Mouse (Mus musculus) ES-E14 (cell line): ENCODE data around the gene Ppfia1.

Source experiments
- CHD2 ChIP-seq: IDR thresholded peaks from 2 replicates; pipeline ENCODE4 v1.6.1; 2014; ENCODE audit warnings: mild to moderate bottlenecking, low read depth, low read length, inconsistent platforms
- HCFC1 ChIP-seq: IDR thresholded peaks from 2 replicates; pipeline ENCODE4 v1.6.1; 2012; ENCODE audit warnings: low read length, inconsistent platforms, borderline replicate concordance; ENCODE audit not compliant: insufficient read depth
- MAFK ChIP-seq: IDR thresholded peaks from 2 replicates; pipeline ENCODE4 v1.6.1; 2014; ENCODE audit warnings: mild to moderate bottlenecking, low read depth, low read length, inconsistent platforms; ENCODE audit not compliant: insufficient read depth
- ZNF384 ChIP-seq: IDR thresholded peaks from 2 replicates; pipeline ENCODE4 v1.6.1; 2012; ENCODE audit warnings: low read depth, low read length, inconsistent platforms

- no peak for TF ChIP-seq MAFK
- no peak for TF ChIP-seq HCFC1
- TF ChIP-seq CHD2 = no peak
- no peak for TF ChIP-seq ZNF384
Observed at GRCm38 (mm10) chr7:144545231-144545630, 8.3 kb downstream of the Ppfia1 start.
